Mouse (Mus musculus) bone marrow macrophage, adult 2 months (primary cell): ENCODE results near the gene Srek1. TPM values are rescaled to one million over a fixed set of nuclear protein-coding genes. Genes with fewer than 3 reads are reported as not detected.

Experiments
- H3K27ac ChIP-seq: 2 replicates; pipeline ENCODE4 v1.5.1; 2012; ENCODE audit warnings: low read depth, low read length; ENCODE audit not compliant: insufficient read depth
- H3K4me1 ChIP-seq: 2 replicates; pipeline ENCODE4 v1.6.1; 2012; ENCODE audit warnings: low read length; ENCODE audit not compliant: control insufficient read depth, insufficient read depth
- H3K4me3 ChIP-seq: 2 replicates; pipeline ENCODE4 v1.5.1; 2012; ENCODE audit warnings: mild to moderate bottlenecking, low read length, moderate library complexity; ENCODE audit not compliant: insufficient read depth
- CTCF ChIP-seq: IDR thresholded peaks from 2 replicates; pipeline ENCODE4 v1.5.1; 2012; ENCODE audit warnings: low read depth, mild to moderate bottlenecking, low read length, moderate library complexity
- POLR2A ChIP-seq: IDR thresholded peaks from 2 replicates; pipeline ENCODE4 v1.6.1; 2012; ENCODE audit warnings: mild to moderate bottlenecking, low read depth, low read length, borderline replicate concordance
- polyA plus RNA-seq: library from polyadenylated mRNA; stranded (reverse); fragments of >200 nt; gene quantifications from 2 replicates; pipeline ENCODE4 v1.2.4, GENCODE M21; 2012; ENCODE audit not compliant: missing spikeins, insufficient read depth, insufficient read length

The Srek1 gene
- 95.4 and 107 TPM in 2 replicates for polyA plus RNA-seq

DNA sequence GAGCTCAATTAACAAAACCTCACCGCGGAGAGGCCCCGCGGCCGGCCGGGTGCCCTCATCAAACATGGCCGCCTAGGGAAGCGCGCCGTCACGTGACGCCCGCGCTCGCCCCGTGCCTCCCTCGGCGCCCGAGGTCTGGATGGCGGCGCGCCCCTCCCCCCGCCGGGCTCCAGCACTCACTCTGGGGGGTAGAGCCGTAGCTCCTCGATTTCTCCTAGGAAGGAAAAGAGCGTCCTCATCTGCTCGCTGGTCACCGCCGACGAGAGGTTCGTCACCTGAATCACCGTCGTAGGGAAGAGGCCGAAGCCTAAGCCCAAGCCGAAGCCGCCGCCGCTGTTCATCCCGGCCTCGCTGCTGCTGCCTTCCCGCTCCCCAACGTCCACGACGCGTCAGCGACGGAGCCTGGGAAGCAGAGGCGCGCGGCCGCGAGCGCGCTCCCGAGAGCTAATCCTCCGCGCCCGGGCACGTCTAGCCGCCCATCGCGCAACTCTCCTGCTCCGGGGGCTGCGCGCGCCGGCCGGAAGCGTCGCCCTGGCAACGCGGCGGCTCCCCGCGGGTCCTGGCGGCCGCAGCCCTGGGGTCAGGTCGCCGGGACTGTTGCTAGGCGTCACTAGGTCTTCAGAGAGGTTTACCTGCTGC, at the start of gene Srek1:
TSS of gene Srek1 (minus strand) at position 490 of the 639 bp plus-strand sequence.
- H3K4me1 ChIP-seq = peaks cover 10% of the 10 kb centered on the region
- TF ChIP-seq POLR2A = no peak
- TF ChIP-seq CTCF = no peak

DNA sequence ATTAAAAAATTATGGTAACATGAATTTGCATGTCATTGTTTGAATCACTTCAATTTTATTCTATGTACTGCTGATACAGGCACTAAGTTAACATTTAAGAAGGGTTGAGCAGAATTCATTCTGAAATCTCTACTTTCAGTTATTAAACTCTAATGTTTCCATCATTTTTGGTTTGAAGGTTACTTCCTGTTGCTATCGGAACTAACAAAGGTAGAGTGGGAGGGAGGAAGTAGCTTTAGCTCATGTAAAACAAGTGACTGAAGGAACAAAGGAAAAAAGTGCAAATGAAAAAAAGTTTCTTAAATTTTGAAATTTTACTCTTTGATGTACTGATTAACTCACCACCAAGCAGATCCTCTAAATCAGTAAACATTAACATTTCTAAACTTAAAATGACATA, 47.9 kb upstream of the Srek1 start:
- Histone ChIP-seq H3K4me3 (no peak overlapping the region), H3K4me1 (no peaks in the 10 kb centered on the region), H3K27ac (no peak overlapping the region)
- TF ChIP-seq CTCF (no peak), POLR2A (no peak)

More for the DNA sequence above, at the start of gene Srek1:
- peak within 1 kb of the TSS; percentile 91 for H3K4me3 ChIP-seq
- H3K27ac ChIP-seq = peak within 1 kb of the TSS; percentile 93

DNA sequence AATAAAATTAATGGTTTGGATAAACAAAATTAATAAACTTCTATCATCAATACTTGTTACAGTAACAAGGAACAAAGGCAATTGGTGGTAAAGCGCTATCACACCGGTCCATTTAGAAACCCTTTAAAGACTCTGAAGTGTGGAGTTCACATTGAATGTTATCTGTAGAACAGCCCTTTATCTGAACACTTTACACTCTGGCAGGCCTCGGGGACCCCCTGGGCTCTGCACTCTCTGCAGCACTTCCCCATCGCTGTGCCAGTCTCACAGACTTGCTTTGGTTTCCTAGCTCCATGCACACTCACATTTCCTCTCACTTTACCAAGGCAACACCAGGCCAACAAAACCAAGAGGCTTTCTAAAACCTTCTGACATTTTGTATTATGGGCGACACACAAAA, 45.0 kb upstream of the Srek1 start:
- no peak overlapping the region for H3K4me3 ChIP-seq
- TF ChIP-seq CTCF (no peak), POLR2A (no peak)

DNA sequence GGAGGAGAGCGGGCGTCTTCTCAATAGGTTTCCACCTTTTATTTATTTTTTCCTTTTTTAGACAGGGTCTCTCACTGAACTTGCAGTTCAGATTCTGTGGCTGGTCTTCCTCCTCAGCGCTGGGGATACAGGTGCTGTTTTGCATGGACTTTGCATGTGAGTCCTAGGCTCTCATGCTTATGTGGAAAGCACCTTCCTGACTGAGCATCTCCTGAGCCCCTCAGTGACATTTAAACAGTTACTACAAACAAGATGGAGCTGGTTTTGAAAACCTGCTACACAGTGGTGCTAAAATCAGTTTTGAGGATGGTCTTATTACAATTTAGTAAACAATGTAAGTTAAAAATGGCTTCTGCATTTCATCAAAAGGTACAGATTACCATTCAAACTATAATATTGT, 43.5 kb upstream of the Srek1 start:
- no peak for TF ChIP-seq POLR2A
- no peak for TF ChIP-seq CTCF
- no peak overlapping the region for H3K27ac ChIP-seq
- H3K4me3 ChIP-seq = no peak overlapping the region
- no peaks in the 10 kb centered on the region for H3K4me1 ChIP-seq

More for the DNA sequence above, 45.0 kb upstream of the Srek1 start:
- H3K4me1 ChIP-seq = no peaks in the 10 kb centered on the region
- no peak overlapping the region for H3K27ac ChIP-seq

DNA sequence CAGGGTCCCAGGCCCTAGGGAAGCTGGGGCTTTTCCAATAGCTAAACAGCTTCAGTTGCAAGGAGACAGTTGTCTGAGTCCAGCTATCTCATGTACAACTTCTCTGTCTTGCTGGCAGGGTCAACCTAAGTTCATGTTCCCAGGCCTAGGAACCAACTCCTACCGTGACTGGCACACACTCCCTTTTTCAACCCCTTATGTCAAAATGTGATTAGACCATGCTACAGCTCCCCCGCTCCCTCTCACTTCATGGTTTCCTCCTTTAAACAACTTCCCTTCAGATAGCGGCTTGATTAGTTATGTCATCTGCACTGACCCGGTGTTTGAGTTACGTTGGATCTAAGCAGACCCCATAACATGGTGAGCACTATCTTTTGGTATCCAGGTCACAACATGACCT, 33.1 kb upstream of the Srek1 start:
- TF ChIP-seq POLR2A (no peak), CTCF (no peak)

DNA sequence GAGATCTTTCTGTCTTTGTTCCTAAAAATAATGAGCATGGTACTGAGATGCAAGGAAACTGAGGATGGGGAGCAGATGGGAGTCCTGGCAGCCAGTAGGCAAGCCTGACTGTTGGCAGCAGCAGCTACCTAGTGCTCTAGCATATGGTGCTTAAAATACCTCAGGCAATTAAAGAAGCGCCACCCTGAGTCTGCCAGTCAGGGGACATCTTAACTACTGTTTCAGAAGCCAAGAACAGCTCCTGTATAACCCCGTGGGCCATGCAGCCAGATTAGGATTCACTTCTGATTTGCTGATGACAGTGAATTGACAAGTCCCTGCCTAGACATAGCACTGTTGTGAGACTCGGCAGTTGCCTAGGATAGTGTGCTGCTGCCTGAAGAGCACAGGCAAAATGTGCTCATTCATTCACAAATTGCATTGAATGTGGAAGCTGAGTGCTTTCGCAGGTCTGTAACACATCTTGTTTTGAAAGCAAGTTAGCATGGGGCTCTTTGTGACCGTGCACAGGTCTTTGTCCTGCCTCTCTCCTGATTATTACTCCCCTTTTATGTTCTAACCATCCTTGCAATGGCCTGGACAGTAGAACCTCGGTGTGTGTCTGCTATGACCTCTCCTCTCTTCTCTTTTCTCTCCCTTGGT, 31.9 kb upstream of the Srek1 start:
- H3K4me3 ChIP-seq = no peak overlapping the region
- H3K4me1 ChIP-seq = 0 out of 2 replicates have a peak, but pooled peaks cover 2% of the 10 kb centered on the region
- no peak for TF ChIP-seq POLR2A
- no peak for TF ChIP-seq CTCF
- H3K27ac ChIP-seq = no peak overlapping the region

More for the DNA sequence above, 33.1 kb upstream of the Srek1 start:
- H3K4me3 ChIP-seq = no peak overlapping the region
- 0 out of 2 replicates have a peak, but pooled peaks cover 2% of the 10 kb centered on the region for H3K4me1 ChIP-seq
- H3K27ac ChIP-seq = no peak overlapping the region

DNA sequence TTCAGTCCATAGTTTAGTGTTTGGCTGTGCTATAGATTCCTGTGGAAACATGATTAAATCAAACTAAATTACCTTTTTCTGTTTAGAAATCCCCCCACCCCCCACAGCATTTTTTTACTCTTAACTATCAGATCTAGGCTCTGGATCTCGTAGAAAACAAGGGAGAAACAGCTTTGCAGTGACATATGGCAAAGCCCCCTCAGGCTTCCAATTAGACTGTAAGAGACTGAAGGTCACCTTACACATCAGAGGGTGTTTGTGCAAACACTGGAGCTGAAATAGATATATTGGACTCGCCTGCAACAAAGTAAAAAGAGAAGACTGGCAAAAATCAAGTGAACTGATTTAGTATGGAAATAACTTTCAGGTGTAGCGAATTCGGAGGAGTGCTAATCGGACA, 29.3 kb upstream of the Srek1 start:
- TF ChIP-seq POLR2A = no peak
- no peak for TF ChIP-seq CTCF
- H3K4me3 ChIP-seq = no peak overlapping the region
- H3K27ac ChIP-seq = no peak overlapping the region
- H3K4me1 ChIP-seq = 0 out of 2 replicates have a peak, but pooled peaks cover 2% of the 10 kb centered on the region

DNA sequence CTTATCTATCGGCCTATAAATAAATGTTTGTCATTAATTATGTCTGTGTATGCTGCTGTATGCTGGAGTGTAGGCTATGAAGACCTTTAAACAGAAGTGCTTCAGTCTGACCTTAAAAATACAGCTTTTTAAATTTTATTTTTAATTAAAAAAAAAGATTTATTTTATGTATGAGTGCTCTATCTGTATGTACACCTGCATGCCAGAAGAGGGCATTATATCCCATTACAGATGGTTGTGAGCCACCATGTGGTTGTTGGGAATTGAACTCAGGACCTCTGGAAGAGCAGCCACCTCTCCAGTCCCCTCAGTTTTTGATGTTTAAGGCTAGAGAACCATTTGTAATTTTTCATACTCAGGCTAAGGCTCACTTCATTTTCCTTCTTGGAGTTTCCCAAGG, 26.6 kb upstream of the Srek1 start:
- no peaks in the 10 kb centered on the region for H3K4me1 ChIP-seq
- no peak overlapping the region for H3K4me3 ChIP-seq
- TF ChIP-seq CTCF (no peak), POLR2A (no peak)
- H3K27ac ChIP-seq = no peak overlapping the region

DNA sequence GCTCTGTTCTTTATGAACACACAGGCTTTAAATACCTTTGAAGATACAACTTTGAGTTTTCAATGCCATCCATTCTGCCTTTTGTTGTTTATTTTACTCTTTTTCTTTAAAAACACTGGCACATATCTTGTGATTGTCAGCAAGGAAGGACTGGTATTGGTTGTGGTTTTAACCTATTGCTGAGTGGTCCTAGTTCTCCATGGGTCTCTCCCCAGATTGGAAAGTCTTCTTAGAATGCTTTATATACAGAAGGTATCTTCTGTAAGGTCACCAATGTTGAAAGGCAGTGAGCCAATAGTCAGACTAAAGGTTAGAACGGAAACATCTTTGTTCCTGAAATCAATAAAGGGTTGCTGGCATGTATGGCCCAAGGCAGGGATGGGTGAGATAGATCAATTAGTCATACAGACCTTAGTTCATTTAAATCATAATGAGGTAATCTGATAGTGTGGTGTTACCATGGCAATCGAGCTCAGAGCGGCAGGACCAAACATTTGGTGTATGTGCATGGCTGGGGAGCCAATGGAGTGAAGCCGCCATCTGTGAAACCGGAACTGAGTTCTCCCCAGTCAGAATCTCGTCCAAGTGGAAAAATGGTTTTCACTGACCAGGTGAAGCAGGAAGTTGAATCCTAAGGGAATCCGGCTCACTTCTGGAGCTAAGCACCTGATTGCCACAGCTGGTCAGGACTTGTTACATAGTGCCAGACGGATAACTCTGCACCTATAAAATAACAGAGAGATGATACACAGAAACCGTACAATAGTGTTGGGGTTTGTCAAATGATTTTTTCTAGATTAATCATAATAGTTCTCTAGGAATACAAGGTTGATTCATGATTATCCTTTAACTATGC, 20.5 kb upstream of the Srek1 start:
- H3K4me3 ChIP-seq = no peak overlapping the region
- no peaks in the 10 kb centered on the region for H3K4me1 ChIP-seq
- TF ChIP-seq POLR2A (no peak), CTCF (no peak)
- H3K27ac ChIP-seq = no peak overlapping the region

DNA sequence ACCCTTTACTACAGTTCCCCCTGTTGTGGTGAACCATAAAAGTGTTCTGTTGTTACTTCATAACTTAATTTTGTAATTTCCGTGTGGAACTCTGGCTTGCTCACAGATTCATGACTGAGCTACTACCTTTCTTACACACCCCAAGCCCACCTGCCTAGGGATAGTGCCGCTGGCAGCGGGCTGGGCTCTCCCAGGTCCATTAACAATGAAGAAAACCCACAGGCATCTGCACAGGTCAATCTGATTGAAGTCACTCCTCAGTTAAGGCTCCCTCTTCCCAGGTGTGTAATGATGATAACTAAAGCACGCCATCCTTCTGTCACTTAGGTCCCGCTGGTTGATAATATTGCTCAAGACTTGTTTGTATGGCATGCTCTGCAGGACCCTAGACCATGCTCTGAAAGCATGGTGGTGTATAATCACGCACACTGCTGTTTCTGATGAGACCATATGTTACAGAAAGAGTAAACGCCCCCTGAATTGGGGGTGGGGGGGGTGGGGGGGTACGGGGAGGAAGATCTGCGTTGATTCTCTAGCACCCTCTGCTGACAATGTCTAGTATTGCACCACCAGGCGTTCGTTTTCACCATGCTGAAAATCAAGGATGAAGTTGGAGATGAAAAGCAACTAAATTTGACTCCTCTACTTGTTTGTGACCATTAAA, 5.6 kb upstream of the Srek1 start:
- Histone ChIP-seq H3K4me3 (no peak overlapping the region), H3K27ac (no peak overlapping the region), H3K4me1 (no peaks in the 10 kb centered on the region)
- TF ChIP-seq CTCF (peak; percentile 74), POLR2A (no peak)
